Mouse (Mus musculus) Patski (cell line): ENCODE data around the gene Naip2. TPM values are rescaled to one million over a fixed set of nuclear protein-coding genes. Genes with fewer than 3 reads are reported as not detected.

Experiments
- ATAC-seq: fragments of 100-300 bp; one replicate; pipeline ENCODE4 v1.8.0; 2021
- CTCF ChIA-PET: fragments of 350-600 bp; sonication (Branson Sonifier 250); formaldehyde crosslinking; loops from one replicate; lab custom pipeline; 2022; ENCODE audit warnings: inconsistent platforms; lab: Charles Lee
- POLR2A ChIA-PET: fragments of 350-600 bp; sonication (Branson Sonifier 250); formaldehyde crosslinking; loops from one replicate; lab custom pipeline; 2022; ENCODE audit warnings: antibody characterized with exemption, inconsistent platforms; lab: Charles Lee
- DNase-seq: peaks from one replicate; pipeline ENCODE4 v3.0.0-alpha.2; 2011; ENCODE audit warnings: low read depth, low spot score
- H3K27me3 ChIP-seq: fragments of 371-371 bp; one replicate; pipeline ENCODE4 v1.5.1; 2021
- CTCF ChIP-seq: fragments of 100-300 bp; IDR thresholded peaks from one replicate; pipeline ENCODE4 v1.5.1; 2021
- in situ Hi-C: fragments of 300-500 bp; cut with MboI; formaldehyde crosslinking; loops from 3 replicates; pipeline ENCODE4 v1.11.1; 2018; ENCODE audit warnings: low pct_unique_long_range_greater_than_20kb, mixed read lengths
- polyA plus RNA-seq: library from polyadenylated mRNA; unstranded; gene quantifications from one replicate; pipeline ENCODE4 v1.2.3, GENCODE M21; 2021

Gene Naip2
- polyA plus RNA-seq, 1 experiment from 2014 or later, result 0.39 TPM

GRCm38 (mm10) chr13:100107652-100108472 is 94.0 kb downstream of the Naip2 start, which contains the start of gene Serf1:
Gene Serf1, plus strand, starts transcription at chr13:100108012.
- in situ Hi-C loops, result no loop called here
- DNase-seq (no peak), ATAC-seq (peak; percentile 72)
- no peaks in the 10 kb centered on the region for H3K27me3 ChIP-seq
- ChIA-PET CTCF (no interaction called here), POLR2A (interaction anchor here (1.5 kb wide), 1 partner anchor 16 kb away, joined by 6 read pairs; no protein-coding TSS in a partner anchor)
- TF ChIP-seq CTCF, result no peak

DNA sequence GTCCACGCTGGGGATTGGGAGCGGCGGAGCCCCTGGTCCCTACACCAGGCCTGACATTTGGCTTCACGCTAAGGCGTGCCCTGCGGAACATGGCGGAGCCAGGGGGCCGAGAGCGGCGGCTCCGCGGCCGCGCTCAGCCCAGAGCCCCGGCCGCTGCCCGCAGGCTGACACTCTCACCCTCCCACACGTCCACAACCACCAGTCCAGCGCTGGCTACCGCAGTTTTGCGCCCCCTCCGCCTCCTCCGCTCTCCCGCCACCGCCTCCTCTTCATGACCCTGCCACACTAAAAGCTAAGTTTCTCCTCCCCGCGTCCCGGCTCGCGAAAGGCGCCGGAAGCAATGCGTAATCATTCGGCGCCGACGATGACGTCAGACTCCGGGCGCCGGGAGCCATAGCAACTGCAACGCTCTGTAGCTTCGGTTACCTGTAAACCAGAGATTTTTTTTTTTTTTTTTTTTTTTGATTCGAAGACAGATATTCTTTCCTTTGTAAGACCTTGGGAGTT is 98.1 kb downstream of the Naip2 start, which contains the start of gene Bdp1:
Bdp1 (minus strand) TSS at position 323 of the 507 bp plus-strand sequence.
- TF ChIP-seq CTCF, result no peak
- ChIA-PET CTCF (no interaction called here), POLR2A (no interaction called here)
- peak; percentile 56 for ATAC-seq
- in situ Hi-C loops, result no loop called here
- DNase-seq, result peak; percentile 54
- no peaks in the 10 kb centered on the region for H3K27me3 ChIP-seq

DNA sequence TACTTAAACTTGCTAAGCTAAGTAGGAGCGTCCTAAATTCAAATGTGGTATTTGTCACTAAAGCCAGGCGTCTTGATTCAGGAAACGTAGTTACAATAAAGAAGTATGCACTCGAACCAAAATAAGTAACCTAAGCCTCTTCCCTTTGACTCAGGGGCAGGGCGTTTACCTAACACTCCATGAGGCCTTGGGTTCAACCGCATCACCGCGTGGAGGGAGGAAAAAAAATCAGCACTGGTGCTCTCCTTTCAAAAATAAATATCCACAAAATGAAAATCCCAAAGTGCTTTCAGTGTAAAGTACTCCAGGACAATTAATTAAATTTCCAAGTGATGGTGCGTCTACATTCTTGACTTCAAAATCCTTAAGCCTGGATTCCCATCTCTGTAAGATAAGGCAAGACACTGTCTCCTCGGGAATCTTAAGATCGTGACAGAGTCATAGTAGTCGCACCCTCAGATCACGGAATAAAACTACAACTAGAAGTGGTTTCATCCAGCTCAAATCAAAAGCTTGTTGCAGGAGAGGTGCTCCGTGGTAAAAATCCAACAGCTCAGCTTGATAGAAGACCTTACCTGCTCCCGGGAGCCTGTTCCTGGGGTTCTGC is 98.7 kb downstream of the Naip2 start:
- no peak for DNase-seq
- POLR2A ChIA-PET, result interaction anchor here (1.3 kb wide), 1 partner anchor 22 kb away, joined by 3 read pairs; no protein-coding TSS in a partner anchor
- H3K27me3 ChIP-seq, result no peaks in the 10 kb centered on the region
- in situ Hi-C loops, result no loop called here
- CTCF ChIA-PET, result no interaction called here
- TF ChIP-seq CTCF, result no peak
- no peak for ATAC-seq

DNA sequence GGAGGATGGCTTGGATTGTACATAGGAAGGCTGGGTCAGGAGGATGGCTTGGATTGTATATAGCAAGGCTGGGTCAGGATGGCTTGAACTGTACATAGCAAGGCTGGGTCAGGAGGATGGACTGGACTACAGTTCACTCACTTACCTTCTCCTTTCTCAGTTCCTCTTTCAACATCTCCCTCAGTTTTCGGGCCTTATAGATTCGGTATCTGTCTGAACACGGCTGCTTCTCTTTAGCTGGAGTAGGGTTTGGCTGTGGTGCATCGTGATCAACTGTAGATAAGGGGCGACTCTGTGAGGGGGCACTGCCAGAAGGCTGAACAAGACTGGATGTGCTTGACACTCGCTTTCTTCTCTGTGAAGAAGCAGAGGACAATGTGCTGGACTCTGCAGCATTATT is 103.1 kb downstream of the Naip2 start:
- no peaks in the 10 kb centered on the region for H3K27me3 ChIP-seq
- in situ Hi-C loops, result loop anchor here (25.0 kb wide), 1 partner anchor 538 kb away; no protein-coding TSS in a partner anchor
- CTCF ChIA-PET, result interaction anchor here (2.2 kb wide), 1 partner anchor 15 kb away, joined by 10 read pairs; no protein-coding TSS in a partner anchor
- POLR2A ChIA-PET, result no interaction called here
- ATAC-seq (no peak), DNase-seq (no peak)
- TF ChIP-seq CTCF, result no peak

Other genes starting within 250 kb of the Naip2 start
- 55.0 TPM for gene Mccc2, start 186.5 kb downstream of the Naip2 start, polyA plus RNA-seq
- 17.8 TPM for gene Bdp1, start 98.0 kb downstream of the Naip2 start, polyA plus RNA-seq
- gene Serf1, start 94.1 kb downstream of the Naip2 start, polyA plus RNA-seq, result 32.3 TPM
- gene Smn1, start 77.2 kb downstream of the Naip2 start, polyA plus RNA-seq, result 44.4 TPM
- gene Naip5, start 44.2 kb upstream of the Naip2 start, polyA plus RNA-seq, result 0.35 TPM
- gene Naip6, start 115.6 kb upstream of the Naip2 start, polyA plus RNA-seq, result 0.21 TPM